Mouse (Mus musculus): ENCODE results near the gene Engase.

Engase gene

DNA sequence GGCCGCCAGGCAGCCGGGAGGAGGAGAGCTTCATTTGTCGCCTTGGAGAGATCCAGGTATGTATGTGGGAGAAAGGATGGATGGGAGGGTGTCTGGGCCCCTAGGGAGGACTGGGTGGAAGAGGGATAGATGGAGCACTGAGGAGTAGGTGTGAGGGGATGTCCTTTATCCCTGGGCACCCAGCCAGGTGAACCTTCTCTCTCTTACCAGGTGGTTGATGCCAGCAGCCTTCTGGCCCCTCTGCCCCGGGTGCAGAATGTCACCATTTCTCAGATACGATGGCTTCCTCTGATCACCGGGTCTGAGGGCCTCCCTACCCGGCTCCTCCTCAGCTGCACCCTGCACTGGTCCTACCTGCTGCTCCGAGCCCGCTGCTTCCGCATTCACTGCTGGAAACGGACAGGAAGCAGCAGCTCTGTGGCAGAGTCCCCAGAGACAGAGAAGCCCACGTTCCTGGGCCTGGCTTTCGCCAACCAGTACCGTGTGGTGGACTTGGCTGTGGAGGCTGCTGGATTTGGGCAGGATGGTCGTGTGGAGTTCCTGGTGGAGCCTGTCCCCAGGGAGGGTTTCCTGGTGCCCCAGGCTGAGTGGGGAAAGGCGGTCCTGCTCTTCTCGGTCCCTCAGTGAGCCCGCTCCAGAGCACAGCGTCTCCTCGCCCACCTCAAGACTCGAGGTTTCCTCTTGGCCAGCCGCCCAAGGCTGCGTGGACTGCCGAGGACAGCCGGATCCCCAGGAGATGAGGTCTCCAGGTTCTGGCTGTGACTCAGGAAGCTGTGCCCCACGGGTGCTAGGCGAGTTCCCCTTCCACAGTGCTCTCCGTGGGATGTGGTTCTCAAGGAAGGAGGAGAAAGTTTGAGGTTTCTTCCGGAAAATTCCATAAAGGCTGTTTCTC lies 10.5 kb downstream of the Engase start:
- no peak for DNase-seq (ENCODE audit: low spot score in 2 of 2)

DNA sequence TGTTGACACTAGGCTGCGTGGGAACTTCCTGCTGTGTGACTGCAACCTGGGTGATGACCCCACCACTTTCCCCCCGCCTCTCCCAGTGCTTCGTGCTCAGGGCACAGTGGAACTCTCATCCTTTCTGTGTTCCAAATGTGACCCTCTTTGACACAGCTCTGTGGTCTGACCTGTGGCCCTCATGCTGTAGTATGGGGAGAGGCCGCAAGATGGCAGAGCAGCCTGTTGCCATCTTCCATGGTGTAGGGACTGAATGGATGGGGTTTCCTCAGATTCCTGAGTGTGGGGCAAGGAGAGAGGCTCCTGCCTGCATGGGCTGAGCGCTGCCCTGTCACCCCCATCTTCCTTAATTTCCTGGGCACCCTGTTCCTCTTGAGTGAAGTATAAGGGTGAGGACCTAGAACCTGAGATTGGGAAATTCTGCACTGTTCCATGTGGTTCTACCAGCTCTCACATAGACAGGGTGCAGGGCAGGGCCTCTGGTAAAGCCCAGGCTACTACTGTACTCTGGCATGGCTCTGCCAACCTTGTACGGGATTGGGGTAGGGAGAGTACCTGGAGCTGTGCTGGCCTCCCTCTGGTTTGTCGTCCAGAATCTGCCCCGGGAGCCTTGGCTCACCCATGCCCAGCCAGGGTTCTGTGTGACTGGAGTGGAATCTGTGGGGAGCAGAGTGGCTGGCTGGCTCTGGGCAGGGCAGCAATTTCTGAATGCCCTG lies 11.7 kb downstream of the Engase start:
- DNase-seq (ENCODE audit: low spot score in 2 of 2): no peak

DNA sequence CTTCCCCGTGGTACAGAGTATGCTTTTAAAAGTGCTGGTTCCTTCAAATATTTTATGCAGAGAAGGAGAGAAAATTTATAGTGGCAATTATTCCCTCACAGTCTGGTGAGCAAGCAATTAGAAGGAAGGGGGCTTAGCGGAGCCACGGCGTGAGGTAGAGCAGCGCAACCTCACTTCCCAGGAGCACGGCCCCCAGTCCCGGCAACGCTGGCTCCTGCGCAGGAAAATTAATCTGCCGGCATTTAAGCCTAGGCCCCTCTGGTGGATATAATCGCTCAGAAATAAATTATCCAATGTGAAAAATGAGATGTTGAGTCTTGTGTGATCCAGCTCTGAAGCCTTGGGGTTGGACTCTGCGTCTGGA lies 12.3 kb downstream of the Engase start:
- no peak for DNase-seq (ENCODE audit: low spot score in 2 of 2)

DNA sequence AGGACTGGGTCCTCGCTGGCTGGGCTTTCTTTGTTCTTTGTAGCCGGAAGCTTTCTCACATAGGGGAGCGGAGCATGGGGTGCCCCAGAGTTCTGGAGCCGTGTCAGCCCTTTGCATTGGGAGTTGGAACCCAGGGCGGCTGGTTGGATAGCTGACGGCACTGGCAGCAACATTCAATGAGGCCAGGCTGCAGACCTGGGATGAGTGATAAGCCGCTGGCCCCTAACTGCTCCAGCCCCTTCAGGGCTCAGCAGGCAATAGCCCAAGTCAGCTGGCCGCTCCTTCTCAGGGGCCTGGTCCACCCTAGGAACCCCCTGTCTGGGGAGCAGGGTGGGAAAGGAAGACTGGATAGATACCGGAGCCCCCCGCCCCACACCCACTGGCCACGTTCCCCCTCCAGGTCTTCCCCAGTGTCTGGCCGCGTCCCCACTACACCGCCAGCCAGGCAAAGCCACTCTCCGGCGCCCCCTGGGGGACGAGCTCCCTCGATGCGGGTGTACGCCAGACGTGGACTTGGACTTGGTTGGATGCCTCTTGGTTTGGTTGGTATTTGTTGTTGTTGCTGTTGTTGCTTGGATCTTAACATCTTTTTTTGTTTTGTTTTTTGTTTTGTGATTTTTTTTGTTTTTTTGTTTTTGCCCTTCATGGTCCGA lies 14.1 kb downstream of the Engase start:
- peak; percentile 58 to 70 for DNase-seq (ENCODE audit: low spot score in 2 of 2)

DNA sequence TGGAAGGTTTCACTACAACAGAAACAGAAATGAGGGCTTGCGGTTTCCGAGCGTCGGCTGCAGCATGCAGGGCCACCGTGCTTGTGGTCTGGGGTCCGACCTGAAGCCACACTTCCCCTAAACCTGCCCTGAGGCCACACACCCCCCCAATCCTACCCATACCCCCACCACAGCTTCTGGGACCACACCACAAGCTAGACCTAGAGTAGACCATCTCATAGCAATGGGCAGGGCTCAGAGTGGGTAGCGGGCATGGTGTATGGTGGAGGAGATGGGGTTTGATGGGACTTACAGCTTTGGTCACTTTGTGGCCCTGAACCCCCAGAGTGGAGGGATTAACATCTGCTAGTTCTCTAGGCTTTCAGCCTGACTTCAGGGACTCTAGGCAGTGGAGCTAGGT lies 14.6 kb downstream of the Engase start:
- DNase-seq (ENCODE audit: low spot score in 2 of 2): no peak

DNA sequence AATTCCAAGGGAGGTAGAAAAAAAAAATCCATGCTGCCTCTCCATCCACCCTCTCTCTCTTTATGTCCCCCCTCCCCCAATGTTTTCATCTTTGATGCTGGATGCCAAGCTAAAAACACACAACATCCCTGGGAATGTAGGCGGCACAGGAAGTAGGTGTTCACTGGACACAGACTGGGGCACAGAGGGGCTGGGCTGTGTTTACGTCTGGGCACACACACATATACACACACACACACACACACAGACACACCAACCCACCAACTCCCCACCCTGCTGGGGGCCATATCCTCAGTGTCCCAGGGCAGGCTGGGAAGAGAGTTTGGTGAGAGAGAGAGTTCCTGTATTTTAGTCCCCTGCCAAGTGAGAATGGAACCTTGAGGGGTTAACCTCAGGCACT lies 16.8 kb downstream of the Engase start:
- no peak for DNase-seq (ENCODE audit: low spot score in 2 of 2)

DNA sequence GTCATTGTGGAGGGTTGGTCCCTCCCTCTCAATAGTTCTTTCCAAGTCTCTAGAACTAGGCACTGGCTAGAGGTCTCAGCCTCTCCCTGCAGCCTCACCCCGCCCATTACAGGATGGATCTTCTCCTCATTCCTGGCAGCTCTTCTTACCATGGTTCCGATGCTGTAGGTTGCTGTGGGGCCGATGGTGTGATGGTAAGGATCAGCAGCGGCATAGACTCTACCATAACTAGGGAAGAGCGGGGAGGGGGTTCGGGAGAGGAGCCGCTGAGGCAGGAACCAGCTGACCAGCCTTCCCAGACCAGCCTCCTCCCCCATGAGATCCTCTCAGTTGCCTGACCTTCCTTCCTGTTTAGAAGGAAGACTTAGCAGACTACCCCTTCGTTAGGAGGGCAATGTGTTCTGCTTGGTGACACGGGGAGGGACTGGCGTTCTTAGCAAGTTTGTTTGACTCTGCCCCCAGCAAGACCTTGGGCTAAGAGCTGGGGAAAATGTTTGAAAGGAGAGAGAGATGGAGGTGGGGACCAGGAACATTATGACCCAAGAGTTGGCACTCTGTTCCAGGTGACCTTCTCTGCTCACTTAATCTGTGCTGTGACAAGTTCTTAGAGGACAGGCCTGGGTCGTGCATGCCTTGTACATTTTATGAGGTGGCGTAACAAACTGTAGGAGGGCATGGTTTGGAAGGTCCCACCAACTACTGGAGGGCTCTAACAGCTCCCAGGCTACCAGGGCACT lies 17.5 kb downstream of the Engase start:
- no peak for DNase-seq (ENCODE audit: low spot score in 2 of 2)

DNA sequence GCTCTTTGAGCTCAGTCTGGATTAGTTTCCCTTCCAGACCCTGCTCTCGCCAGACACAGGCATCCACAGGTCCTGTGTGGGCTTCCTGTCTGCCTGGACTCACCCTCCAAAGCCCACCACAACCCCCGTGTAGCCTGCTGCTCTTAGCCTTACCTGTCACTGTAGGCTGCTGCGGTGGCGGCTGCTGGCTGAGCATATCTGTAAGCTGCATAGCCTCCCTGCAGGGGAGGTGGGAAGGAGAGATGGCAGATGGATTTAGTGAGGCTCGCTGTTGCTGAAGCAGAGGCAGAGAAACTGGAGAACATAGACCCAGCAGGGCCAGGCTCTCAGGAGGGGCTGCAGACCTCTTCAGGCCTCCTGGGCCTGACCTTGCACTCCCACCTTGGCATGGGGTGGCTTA lies 18.4 kb downstream of the Engase start:
- DNase-seq (ENCODE audit: low spot score in 2 of 2): no peak

DNA sequence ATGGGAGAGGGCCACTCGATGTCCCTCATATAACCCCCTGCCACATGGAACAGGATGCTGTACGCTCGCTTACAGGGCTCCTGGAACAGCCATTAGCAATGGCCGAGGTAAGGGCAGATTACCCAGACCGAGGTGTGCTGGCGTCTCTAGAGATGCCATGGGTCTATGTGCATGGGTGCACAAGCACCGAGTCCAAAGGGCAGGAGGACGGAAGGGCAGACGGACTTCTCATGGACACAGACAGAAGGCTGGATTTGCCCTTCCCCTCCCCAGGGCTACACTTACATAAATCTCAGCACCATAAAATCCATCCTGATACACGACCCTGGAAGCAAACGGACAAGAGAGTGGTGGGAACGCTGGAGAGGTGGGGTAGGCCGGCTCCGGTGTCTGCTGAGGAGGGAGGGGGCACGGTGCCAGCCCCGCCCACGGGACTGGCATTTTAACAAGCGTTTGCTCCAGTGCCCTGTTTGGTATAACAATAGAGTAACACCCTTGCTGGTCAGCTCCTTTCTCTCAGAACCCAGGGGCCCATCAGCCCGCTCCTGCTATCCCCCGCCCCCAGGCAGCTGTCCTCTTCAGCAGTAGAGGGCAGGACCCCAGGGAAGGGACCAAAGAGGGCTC lies 19.5 kb downstream of the Engase start:
- no peak for DNase-seq (ENCODE audit: low spot score in 2 of 2)

DNA sequence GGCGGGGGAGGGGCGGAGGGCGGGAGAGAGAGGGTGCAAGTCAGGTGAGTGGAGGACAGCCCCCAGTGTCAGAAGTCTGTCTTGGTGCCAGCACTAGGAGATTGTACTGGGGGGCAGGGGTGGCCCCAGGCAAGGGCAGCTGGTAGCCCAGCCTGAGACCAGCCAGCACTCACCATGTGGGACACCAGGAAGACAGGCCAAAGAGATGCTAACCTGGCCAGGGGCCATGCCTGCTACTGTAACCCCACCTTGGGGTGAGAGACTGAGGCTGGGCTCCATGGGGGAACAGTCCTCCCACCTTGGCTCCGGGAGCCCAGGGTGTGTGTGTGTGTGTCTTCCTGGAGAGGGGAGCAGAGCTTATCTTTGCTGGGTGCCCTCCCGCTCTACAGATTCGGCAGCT lies 26.4 kb downstream of the Engase start:
- no peak for DNase-seq (ENCODE audit: low spot score in 2 of 2)

DNA sequence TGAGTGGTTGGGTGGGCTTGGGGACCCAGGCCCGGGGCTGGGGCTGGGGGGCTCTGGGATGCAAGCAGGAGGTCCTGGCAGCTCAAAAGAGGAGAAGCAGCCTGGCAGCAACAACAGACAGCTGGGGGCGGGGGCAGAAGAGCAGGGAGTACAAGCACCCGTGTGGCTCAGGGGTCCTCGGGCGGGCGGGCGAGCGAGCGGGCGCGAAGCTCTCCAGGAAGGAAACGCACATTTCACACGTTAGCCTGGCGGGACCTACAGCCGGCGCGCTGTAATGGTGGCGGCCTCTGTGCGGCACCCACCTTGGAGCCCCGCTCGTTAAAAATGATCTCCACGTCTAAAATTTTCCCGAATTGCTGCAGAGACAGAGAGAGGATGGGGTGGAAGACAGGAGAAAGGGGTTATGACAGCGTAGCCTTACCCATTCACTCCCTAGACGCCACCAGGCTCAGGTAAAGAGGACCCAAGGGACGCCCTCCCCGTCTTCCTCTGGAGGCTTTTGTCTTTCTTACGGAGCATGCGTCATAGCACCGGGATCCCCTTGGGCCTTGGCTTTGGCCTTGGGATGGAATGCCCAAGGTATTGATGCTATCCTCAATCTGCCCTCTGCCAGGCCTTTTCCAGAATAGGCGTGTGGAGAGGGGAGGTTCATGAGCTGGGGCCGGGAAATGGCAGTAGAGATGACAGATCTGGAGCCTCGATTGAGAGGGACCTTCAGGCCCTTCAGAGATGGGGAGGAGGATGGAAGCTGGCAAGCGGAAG lies 27.0 kb downstream of the Engase start:
- no peak for DNase-seq (ENCODE audit: low spot score in 2 of 2)

DNA sequence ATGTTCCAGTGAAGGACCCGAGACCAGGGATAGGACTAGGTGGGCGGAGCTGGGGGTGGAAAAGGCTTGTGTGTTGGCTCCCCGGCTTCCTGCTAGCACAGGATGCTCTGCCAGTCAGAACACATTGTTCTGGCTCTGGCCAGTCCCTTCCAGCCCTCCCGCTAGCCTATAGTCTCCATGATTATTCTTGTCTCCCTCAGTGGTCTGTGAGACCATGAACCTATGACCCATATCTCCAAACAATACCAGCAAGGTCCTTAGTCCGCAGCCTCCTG lies 27.5 kb downstream of the Engase start:
- no peak for DNase-seq (ENCODE audit: low spot score in 2 of 2)

DNA sequence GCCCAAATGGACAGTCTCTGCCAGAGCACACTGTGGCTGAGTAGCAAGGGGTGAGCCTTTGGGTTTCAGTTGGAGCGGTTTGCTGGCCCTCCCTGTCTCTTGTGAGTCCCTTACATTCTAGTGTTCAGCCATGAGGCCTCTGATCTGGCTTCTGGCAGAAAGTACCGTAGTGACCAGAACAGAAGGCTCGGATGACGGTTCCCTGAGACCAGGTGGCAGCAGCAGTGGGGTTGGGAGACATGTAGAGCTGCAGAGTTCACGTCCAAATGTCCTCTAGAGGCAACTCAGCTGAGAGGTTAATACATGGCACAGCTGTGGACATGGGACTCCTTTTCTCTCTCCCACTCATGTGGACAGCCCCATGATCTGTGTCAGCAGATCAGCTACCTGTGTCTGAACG lies 30.5 kb downstream of the Engase start:
- no peak for DNase-seq (ENCODE audit: low spot score in 2 of 2)

DNA sequence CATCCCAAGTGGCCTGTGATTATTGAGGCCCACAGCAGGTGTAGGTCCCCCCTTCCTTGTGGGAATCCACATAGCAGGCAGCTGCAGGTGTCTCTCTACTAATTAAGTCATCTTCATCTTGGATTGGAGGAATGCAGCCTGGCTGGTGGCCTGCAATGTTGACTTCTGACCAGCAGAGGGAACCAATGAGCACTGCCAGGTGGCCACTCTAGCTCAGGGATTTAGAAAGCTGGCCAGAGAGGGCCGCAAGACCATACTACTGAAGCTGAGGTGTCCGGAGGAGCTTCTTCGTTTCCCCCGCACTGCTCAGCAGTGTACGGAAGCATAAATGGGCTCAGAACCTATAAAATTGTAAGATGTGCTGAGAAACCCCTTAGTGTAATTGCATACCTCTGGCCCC lies 31.3 kb downstream of the Engase start:
- DNase-seq (ENCODE audit: low spot score in 2 of 2): peak; percentile 60 to 64

DNA sequence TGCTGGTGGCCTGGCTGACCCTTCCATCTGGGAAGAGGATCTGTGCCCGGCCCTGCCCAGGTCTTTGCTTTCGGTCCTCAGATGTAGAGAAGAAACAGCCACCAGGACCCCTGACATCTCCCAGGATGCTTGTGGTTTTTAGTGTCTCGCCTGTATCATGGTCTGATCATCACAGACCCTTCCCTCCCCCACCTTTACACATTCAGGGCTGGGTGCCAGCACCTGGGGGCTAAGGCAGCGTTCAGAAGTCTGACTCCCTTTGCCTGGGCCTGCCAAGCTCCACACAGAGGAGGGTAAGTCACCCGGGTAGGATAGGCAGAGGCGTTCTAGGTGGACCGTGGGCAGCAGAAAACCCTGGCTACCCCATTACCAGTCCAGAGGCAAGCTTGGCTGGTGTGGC lies 31.7 kb downstream of the Engase start:
- DNase-seq (ENCODE audit: low spot score in 2 of 2): no peak

DNA sequence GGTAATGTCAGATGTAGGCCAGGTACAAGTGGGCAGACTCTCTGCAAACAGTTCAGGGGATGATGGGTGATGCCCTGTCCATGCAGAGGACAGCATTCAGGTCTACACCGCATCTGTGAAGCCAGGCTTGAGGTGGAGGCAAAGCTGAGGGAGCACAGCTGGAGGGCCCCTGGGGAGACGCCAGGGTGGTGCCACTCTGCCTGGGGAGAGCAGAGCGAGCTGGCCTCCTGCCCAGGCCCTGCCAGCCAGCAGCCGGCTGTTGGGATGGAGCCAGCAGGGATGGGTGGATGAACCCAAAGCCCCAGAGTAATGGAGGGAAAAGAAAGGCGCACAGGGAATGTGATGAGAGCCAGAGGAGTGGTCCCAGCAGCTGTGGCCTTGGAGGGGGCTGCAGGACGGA lies 35.2 kb downstream of the Engase start:
- no peak for DNase-seq (ENCODE audit: low spot score in 2 of 2)

DNA sequence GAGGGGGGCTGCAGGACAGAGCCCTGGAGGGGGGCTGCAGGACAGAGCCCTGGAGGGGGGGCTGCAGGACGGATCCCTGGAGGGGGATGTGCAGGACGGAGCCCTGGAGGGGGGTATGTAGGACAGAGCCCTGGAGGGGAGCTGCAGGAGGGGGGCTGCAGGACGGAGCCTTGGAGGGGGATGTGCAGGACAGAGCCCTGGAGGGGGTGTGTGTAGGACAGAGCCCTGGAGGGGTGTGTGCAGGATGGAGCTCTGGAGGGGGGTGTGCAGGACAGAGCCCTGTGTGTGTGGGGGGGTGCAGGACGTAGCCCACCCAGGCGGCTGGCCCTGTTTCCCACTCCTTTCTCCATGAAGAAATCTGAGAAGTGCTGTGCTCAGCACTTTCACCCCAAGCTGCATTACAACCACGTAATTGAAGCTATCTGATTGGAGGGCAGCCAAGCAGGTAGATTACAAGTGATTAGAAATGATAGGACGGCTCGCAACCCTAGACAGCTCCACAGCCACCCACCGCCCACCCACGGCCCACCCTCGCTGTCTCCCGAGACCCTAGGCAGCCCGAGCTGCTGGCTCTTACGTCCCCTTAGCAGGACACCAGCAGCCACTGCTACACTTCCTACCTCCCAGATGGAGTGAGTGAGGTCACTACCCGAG lies 35.8 kb downstream of the Engase start:
- DNase-seq (ENCODE audit: low spot score in 2 of 2): no peak

DNA sequence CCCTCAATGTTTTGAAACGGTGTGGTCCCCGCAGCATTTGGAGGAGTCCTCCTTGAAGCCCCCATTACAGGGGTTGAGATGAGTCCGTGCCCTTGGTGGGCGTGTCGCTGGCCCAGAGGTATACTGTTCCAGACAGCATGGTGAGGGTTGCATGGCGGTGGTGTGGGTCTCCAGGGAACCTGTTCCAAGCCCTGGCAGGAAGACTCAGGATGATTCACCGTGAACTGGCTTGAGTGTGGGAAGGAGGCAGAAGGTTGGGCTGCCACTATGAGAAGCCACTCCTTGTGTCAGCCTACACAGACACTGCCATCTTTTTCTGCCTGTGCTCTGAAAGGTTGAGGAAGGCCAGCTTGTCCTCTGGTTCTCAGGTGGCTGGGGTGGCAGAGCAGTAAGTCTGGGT lies 41.3 kb downstream of the Engase start:
- no peak for DNase-seq (ENCODE audit: low spot score in 2 of 2)

DNA sequence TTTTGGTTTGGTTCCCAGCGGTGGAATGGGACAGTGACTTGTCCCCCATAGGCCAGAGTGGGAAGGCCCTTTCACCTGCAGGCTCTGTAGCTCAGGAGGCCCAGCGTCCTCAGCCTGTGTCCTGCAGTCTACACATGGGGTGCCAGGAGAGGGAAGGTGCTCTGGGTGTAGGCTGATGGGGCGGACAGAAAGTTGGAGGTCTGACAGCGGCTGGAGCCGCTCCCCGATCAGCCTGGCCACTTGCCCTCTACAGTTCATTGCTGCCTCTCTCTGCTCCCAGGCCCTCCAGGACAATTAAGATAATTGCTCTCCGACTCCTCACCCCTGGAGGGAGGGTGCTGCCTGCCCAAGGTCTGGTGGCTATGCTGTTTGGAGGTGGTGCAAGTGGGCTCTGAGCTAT lies 42.1 kb downstream of the Engase start:
- no peak for DNase-seq (ENCODE audit: low spot score in 2 of 2)

DNA sequence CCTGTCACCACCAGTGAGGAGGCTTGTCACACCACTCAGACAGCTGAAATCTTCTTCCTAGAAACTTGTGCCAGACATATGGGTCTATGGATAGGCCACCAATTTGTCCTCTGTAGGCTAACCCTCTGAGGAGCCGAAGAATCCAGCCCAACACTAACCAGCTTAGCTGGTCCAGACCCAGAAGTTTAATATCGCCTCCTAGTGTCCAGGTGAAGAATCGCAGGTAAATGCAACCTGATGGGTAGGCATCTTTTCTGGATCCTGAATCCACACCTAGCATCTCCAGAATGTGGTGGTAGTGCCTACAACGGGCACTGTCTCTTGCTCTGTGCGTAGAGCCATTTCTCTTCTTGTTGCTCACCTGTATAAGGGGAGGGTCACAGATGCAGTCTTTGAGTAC lies 43.6 kb downstream of the Engase start:
- no peak for DNase-seq (ENCODE audit: low spot score in 2 of 2)

DNA sequence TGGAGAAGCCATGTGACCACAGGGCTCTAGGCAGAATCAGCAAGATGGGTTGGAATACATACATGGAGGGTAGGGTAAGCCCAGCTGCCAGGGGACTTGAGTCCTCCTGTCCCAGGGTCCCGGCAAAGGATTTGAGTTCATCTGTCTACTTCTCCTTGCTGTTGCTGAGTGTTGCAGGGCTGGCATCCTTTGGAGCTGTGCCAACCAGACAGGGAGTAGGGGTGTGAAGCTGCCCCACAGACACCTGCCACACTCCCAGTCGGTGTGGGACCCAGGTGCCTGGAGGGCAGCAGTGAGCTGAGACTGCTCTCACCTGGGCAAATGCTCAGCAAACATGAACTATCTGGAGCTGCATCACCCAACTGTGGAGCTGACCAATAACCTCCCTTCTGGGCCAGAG lies 44.3 kb downstream of the Engase start:
- DNase-seq (ENCODE audit: low spot score in 2 of 2): no peak
